Mouse (Mus musculus): ENCODE data around the gene Znhit6.

DNA sequence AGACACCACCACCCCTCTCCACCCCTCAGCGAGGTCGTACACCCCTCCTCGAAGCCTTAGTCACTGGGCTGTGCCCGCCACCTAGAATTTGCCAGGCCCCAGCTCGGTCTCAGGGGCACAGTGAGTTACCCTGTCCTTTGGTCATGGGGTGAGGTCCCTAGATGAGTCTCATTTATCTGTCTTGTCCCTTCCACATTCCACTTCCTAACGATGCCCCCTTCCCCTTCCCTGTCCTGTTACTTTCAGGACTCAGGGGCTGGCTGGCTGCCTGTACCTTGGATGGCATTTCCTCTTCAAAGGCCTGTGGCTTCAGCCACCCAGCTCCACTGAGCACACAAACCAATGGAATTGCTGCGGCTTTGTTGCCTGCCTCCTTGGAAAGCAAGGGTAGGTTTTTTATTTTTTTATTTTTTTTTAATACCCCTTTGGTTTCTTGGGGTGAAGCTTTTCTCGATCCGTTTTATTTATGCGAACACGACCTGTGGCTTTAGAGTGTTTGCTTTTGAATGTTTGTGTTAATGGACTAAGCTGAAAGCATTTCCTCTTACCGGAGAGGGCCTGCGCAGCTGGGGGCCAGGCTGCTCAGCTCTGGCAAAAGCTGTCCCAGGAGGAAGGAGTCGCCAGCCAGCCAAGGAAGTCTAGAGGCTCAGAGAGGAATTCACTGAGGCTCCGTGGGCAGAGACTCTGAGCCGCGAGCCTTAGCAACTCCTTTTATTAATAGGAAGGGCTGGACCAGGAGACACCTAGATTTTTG, 38.5 kb downstream of the Znhit6 start:
- no peak for TF ChIP-seq CTCF (IDR thresholded peaks at IDR 0.05)
- TF ChIP-seq EP300 (IDR thresholded peaks at IDR 0.05), result peak; percentile 12; the same call in 1 of the 2 replicates
